Mouse (Mus musculus) heart, adult 2 months (tissue): ENCODE measurements around the gene Olfr885.

Source experiments
- CTCF ChIP-seq: fragments of 200-600 bp; IDR thresholded peaks from 2 replicates; pipeline ENCODE4 v1.8.1; 2022; ENCODE audit warnings: antibody characterized with exemption, mild to moderate bottlenecking, moderate library complexity
- EP300 ChIP-seq: fragments of 200-500 bp; IDR thresholded peaks from 2 replicates; pipeline ENCODE4 v1.6.1; 2011; ENCODE audit warnings: low read depth, low read length, control low read depth; ENCODE audit not compliant: insufficient read depth
- POLR2A ChIP-seq: fragments of 200-500 bp; IDR thresholded peaks from 2 replicates; pipeline ENCODE4 v1.6.1; 2011; ENCODE audit warnings: mild to moderate bottlenecking, low read depth, low read length, control low read depth; ENCODE audit not compliant: insufficient read depth

GRCm38 (mm10) chr9:38046255-38046654, 14.9 kb upstream of the Olfr885 start, which contains the start of gene Olfr884:
- TF ChIP-seq CTCF = no peak
- no peak for TF ChIP-seq EP300
- TF ChIP-seq POLR2A = no peak
